Mouse (Mus musculus): ENCODE measurements around the gene Lsamp. TPM values are rescaled to one million over a fixed set of nuclear protein-coding genes. Genes with fewer than 3 reads are reported as not detected.

The Lsamp gene
- polyA plus RNA-seq, 1 experiment from 2014 or later = 3.1 TPM

DNA sequence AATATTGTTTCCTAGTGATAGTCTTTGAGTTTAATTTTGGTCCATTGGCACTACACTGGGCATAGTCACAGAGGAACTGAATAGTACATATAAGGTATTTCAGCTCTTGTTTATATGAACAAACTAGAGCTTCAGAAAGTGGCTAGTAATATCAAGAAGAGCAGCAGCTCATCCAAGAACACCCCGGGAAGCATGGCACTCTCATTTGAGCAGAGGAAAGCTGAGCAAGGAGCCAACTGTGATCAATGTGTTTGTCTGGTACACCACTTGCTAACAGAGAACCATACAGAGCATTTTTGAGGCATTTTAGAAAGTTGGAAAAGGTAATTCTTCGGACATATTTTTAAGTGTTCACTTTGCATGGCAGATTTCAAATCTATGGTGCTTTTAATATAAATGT is 1805.9 kb downstream of the Lsamp start:
- no peak overlapping the region for H3K4me3 ChIP-seq (ENCODE audit: low read length)
- no peak for ATAC-seq
- WGBS = 84% methylated on average over 2 of the region's 2 CpGs

DNA sequence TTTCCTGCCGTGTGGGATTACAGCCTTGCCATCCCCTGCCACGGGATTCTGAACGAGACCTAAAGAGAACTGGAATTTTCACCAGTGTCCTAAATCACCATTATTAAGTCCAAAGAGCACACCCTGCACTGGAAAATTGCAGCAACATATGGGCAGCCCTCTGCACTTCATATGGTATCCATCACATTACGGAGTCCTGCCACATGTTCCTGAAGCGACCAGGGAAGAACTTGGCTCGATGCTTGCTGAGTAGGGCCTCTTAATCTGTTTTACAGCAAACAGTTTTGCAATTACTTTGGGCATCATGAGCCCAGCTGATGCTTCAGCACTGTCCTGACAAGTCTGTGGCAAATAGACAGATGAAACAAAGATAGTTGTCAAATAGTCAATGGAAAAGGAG is 1836.2 kb downstream of the Lsamp start:
- Histone ChIP-seq H3K36me3 (ENCODE audit: control insufficient read depth, insufficient read depth, low read length) (no peaks in the 10 kb centered on the region), H3K27ac (ENCODE audit: low read length) (no peak overlapping the region), H3K4me2 (ENCODE audit: low read depth, low read length) (no peak overlapping the region), H3K4me1 (ENCODE audit: control insufficient read depth, insufficient read depth, low read length) (no peaks in the 10 kb centered on the region), H3K27me3 (replicated peaks; ENCODE audit: control insufficient read depth, insufficient read depth, low read length) (no peaks in the 10 kb centered on the region), H3K9ac (ENCODE audit: low read depth, low read length) (no peak overlapping the region), H3K4me3 (ENCODE audit: low read length) (no peak overlapping the region), H3K9me3 (ENCODE audit: control insufficient read depth, low read length) (no peaks in the 10 kb centered on the region)
- 83% methylated on average over 6 of the region's 6 CpGs for WGBS
- ATAC-seq = no peak

More for the DNA sequence above, 1805.9 kb downstream of the Lsamp start:
- no peaks in the 10 kb centered on the region for H3K9me3 ChIP-seq (ENCODE audit: control insufficient read depth, low read length)
- H3K4me1 ChIP-seq (ENCODE audit: control insufficient read depth, insufficient read depth, low read length) = no peaks in the 10 kb centered on the region
- H3K9ac ChIP-seq (ENCODE audit: low read depth, low read length) = no peak overlapping the region
- H3K27me3 ChIP-seq (replicated peaks; ENCODE audit: control insufficient read depth, insufficient read depth, low read length) = no peaks in the 10 kb centered on the region
- no peak overlapping the region for H3K27ac ChIP-seq (ENCODE audit: low read length)
- H3K36me3 ChIP-seq (ENCODE audit: control insufficient read depth, insufficient read depth, low read length) = no peaks in the 10 kb centered on the region
- no peak overlapping the region for H3K4me2 ChIP-seq (ENCODE audit: low read depth, low read length)

DNA sequence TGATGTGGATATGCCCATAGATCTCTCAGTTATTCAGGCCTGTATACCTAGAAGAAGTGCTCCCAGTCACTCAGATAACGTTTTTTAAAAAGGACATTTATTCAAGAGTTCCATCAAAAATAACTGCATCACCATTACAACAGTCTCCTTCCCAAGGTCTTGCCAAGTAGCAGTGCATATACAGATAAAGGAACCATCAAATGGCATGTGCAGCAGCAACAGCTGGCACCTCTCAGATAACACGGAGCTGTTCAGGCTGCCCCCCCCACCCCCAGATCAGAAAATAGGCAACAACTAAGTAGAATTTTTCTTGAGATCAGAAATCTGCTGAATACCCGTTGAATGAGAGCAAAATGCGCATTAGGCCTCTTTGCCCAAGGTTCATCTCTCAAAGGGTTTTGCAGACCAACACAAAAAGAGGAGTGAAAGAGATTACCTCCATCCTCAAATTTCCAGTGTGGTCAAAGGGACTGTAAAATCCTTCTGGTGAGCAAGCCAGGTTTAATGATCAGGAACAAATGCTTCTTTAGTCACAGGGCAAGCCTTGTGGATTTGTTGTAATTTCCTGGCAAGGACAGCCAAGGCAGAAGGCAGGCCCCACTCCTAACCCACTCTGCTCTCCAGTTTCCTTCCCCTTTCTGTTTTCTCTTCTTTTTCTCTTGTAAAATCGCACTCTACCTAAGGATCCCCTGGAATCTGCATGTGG is 1842.9 kb downstream of the Lsamp start:
- Histone ChIP-seq H3K4me2 (ENCODE audit: low read depth, low read length) (no peak overlapping the region), H3K9me3 (ENCODE audit: control insufficient read depth, low read length) (no peaks in the 10 kb centered on the region), H3K4me3 (ENCODE audit: low read length) (no peak overlapping the region), H3K36me3 (ENCODE audit: control insufficient read depth, insufficient read depth, low read length) (no peaks in the 10 kb centered on the region), H3K9ac (ENCODE audit: low read depth, low read length) (no peak overlapping the region), H3K27me3 (replicated peaks; ENCODE audit: control insufficient read depth, insufficient read depth, low read length) (no peaks in the 10 kb centered on the region), H3K27ac (ENCODE audit: low read length) (no peak overlapping the region), H3K4me1 (ENCODE audit: control insufficient read depth, insufficient read depth, low read length) (no peaks in the 10 kb centered on the region)
- WGBS = 68% methylated on average over 5 of the region's 5 CpGs
- ATAC-seq = no peak

DNA sequence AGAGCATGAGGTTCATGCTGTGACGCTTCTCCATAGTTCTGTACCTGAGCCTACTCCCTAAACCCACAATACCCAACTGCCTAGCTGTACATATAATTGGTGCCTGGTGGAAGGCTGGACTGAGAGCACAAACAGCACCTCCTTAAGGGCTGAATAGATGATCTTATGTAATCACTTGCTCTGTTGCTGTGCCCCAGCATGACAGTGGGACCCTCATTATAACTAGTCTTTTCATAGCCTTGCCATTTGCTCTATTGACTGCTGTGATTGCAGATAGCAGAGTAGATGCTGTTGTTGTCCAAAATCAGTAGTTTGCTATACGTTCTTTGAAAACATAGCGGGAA is 1843.4 kb downstream of the Lsamp start:
- WGBS = 80% methylated on average over 3 of the region's 3 CpGs
- Histone ChIP-seq H3K27ac (ENCODE audit: low read length) (no peak overlapping the region), H3K9ac (ENCODE audit: low read depth, low read length) (no peak overlapping the region), H3K4me2 (ENCODE audit: low read depth, low read length) (no peak overlapping the region), H3K27me3 (replicated peaks; ENCODE audit: control insufficient read depth, insufficient read depth, low read length) (no peaks in the 10 kb centered on the region), H3K9me3 (ENCODE audit: control insufficient read depth, low read length) (no peaks in the 10 kb centered on the region), H3K36me3 (ENCODE audit: control insufficient read depth, insufficient read depth, low read length) (no peaks in the 10 kb centered on the region), H3K4me1 (ENCODE audit: control insufficient read depth, insufficient read depth, low read length) (no peaks in the 10 kb centered on the region), H3K4me3 (ENCODE audit: low read length) (no peak overlapping the region)
- ATAC-seq = no peak

DNA sequence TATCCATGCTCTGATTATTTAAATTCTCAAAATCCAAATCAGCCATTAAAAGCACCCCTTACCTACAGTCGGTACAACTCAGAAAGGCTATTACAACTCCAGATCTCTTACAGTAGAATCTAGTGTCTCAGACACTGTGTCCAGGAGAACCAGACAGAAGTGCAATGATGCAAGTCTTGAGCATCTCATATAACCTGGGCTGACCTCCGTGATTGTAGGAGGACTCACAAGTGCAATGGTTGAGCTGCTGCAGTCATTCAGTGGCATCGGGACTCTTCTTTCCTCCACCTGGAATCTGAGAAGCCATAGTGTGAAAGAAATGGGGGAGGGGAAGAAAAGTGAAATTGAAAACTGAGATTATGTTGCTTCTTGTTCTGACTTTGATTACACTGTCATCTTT is 1850.5 kb downstream of the Lsamp start:
- 83% methylated on average over 3 of the region's 3 CpGs for WGBS
- no peaks in the 10 kb centered on the region for H3K4me1 ChIP-seq (ENCODE audit: control insufficient read depth, insufficient read depth, low read length)
- H3K27ac ChIP-seq (ENCODE audit: low read length) = no peak overlapping the region
- H3K36me3 ChIP-seq (ENCODE audit: control insufficient read depth, insufficient read depth, low read length) = no peaks in the 10 kb centered on the region
- no peak overlapping the region for H3K9ac ChIP-seq (ENCODE audit: low read depth, low read length)
- no peak overlapping the region for H3K4me3 ChIP-seq (ENCODE audit: low read length)
- H3K9me3 ChIP-seq (ENCODE audit: control insufficient read depth, low read length) = no peaks in the 10 kb centered on the region
- ATAC-seq = no peak
- no peak overlapping the region for H3K4me2 ChIP-seq (ENCODE audit: low read depth, low read length)
- H3K27me3 ChIP-seq (replicated peaks; ENCODE audit: control insufficient read depth, insufficient read depth, low read length) = no peaks in the 10 kb centered on the region

DNA sequence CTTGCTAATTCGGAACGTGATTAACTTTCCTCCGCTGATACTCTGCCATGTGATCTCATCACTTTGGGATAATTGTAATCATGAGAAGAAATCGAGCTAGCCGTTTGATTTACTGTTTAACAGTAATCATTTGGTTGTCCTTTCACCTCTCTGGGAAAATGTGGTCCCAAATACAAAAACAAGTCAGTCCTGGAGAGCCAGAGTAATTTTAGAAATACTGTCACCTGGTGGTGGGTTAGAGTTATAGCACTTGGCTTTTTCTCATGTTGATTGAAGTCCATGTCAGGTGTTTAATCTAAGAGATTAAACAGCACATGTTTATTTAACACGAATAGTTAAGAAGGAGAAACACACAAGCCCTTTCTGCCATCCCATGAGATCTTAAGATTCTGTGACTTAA is 1851.6 kb downstream of the Lsamp start:
- H3K36me3 ChIP-seq (ENCODE audit: control insufficient read depth, insufficient read depth, low read length) = no peaks in the 10 kb centered on the region
- 52% methylated on average over 6 of the region's 6 CpGs for WGBS
- no peaks in the 10 kb centered on the region for H3K4me1 ChIP-seq (ENCODE audit: control insufficient read depth, insufficient read depth, low read length)
- H3K9me3 ChIP-seq (ENCODE audit: control insufficient read depth, low read length) = no peaks in the 10 kb centered on the region
- H3K4me2 ChIP-seq (ENCODE audit: low read depth, low read length) = no peak overlapping the region
- no peak overlapping the region for H3K4me3 ChIP-seq (ENCODE audit: low read length)
- H3K27me3 ChIP-seq (replicated peaks; ENCODE audit: control insufficient read depth, insufficient read depth, low read length) = no peaks in the 10 kb centered on the region
- H3K27ac ChIP-seq (ENCODE audit: low read length) = no peak overlapping the region
- H3K9ac ChIP-seq (ENCODE audit: low read depth, low read length) = no peak overlapping the region
- no peak for ATAC-seq

DNA sequence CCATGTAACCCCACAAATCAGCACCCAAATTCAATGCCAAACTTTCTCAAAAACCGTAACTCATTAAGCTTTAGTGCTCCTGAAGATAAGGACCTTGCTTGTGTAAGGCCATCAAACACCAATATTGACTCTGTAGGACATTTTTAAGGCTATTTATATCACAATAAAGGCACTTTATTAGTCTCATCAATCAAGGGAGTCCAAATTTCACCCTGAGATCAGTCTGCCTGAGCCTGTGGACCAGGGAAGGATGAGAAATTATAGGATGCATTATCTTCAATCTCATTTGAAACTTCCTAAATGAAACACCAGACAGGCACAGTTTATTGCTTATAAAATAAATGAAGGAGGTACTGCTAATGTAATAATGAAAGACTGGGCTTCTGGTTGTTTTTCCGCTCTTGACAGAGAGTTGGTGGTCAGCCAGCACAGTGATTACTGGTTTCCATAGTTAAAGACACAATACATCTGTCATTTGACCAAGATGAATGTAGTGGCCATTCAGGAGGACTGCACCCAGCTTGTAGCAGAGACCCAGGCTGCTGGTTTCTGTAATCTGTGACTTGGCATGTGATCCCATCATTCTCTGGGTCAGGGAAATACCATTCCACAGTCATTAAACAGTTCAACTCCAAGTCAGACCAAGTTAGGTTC is 1855.7 kb downstream of the Lsamp start:
- 0 out of 2 replicates have a peak, but pooled peaks have one; percentile 28 for ATAC-seq
- 63% methylated on average over 2 of the region's 2 CpGs for WGBS

DNA sequence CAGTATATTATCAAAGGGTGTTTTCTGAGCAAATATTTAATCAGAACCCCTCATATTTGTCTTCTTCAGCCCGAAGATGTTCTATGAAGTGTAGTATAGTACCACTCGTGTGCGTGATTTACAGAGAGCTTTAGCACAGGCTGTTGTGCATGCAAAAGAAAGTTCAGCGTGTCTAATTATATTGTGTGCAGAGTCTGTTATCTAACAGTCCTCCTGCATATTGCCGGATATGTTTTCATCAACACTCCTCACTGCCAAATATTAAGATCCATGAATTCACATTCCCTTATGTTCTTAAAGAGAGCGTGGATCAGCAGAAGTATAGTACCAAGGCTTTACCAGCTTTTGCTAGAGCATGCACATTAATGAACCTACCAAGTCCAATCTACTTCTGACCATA is 1862.7 kb downstream of the Lsamp start:
- no peak for ATAC-seq
- no peak overlapping the region for H3K4me2 ChIP-seq (ENCODE audit: low read depth, low read length)
- no peaks in the 10 kb centered on the region for H3K4me1 ChIP-seq (ENCODE audit: control insufficient read depth, insufficient read depth, low read length)
- 74% methylated on average over 6 of the region's 6 CpGs for WGBS
- no peak overlapping the region for H3K9ac ChIP-seq (ENCODE audit: low read depth, low read length)
- H3K27ac ChIP-seq (ENCODE audit: low read length) = no peak overlapping the region
- no peak overlapping the region for H3K4me3 ChIP-seq (ENCODE audit: low read length)
- no peaks in the 10 kb centered on the region for H3K9me3 ChIP-seq (ENCODE audit: control insufficient read depth, low read length)
- H3K36me3 ChIP-seq (ENCODE audit: control insufficient read depth, insufficient read depth, low read length) = no peaks in the 10 kb centered on the region
- H3K27me3 ChIP-seq (replicated peaks; ENCODE audit: control insufficient read depth, insufficient read depth, low read length) = no peaks in the 10 kb centered on the region

More for the DNA sequence above, 1855.7 kb downstream of the Lsamp start:
- H3K27ac ChIP-seq (ENCODE audit: low read length) = no peak overlapping the region
- H3K27me3 ChIP-seq (replicated peaks; ENCODE audit: control insufficient read depth, insufficient read depth, low read length) = no peaks in the 10 kb centered on the region
- no peak overlapping the region for H3K4me2 ChIP-seq (ENCODE audit: low read depth, low read length)
- no peaks in the 10 kb centered on the region for H3K9me3 ChIP-seq (ENCODE audit: control insufficient read depth, low read length)
- no peaks in the 10 kb centered on the region for H3K36me3 ChIP-seq (ENCODE audit: control insufficient read depth, insufficient read depth, low read length)
- no peak overlapping the region for H3K9ac ChIP-seq (ENCODE audit: low read depth, low read length)
- no peaks in the 10 kb centered on the region for H3K4me1 ChIP-seq (ENCODE audit: control insufficient read depth, insufficient read depth, low read length)
- no peak overlapping the region for H3K4me3 ChIP-seq (ENCODE audit: low read length)

DNA sequence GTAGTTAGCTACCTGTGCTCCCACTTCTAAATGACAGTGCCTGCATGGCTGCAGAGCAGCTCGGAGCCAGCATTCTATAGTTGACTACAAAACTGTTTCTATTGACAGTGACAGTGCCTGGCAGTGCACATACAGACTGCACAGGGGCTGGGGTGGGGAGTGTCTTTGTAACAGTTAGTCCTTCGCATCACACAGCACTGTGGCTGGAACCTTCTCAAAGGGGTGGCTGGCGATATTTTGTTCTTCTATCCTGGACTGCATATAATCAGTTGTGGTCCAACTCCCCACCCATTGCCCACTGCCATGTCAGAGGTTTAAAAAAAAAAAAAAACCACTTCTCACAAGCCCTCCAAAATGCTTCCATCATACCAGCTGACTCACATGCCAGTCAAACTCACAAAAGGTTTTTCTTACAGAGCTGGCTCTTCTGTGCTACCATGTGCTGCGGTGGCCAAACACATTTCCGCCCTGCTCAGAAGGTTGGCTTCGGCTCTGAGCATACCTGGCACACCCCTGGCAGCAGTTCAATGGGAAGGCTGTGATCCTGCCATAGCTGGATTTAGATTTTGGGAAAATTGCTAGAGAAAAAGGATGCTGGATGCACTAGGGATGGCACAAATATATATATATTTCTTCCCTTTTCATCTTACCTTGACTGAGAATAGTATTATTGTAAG is 1887.9 kb downstream of the Lsamp start:
- Histone ChIP-seq H3K4me1 (ENCODE audit: control insufficient read depth, insufficient read depth, low read length) (no peaks in the 10 kb centered on the region), H3K4me2 (ENCODE audit: low read depth, low read length) (no peak overlapping the region), H3K36me3 (ENCODE audit: control insufficient read depth, insufficient read depth, low read length) (no peaks in the 10 kb centered on the region), H3K4me3 (ENCODE audit: low read length) (no peak overlapping the region), H3K27ac (ENCODE audit: low read length) (no peak overlapping the region), H3K27me3 (replicated peaks; ENCODE audit: control insufficient read depth, insufficient read depth, low read length) (no peaks in the 10 kb centered on the region), H3K9ac (ENCODE audit: low read depth, low read length) (no peak overlapping the region), H3K9me3 (ENCODE audit: control insufficient read depth, low read length) (no peaks in the 10 kb centered on the region)
- no peak for ATAC-seq
- WGBS = 84% methylated on average over 6 of the region's 6 CpGs
